Mouse (Mus musculus) G1E (cell line): ENCODE results near the gene Olfr307.

ENCODE experiments used
- CTCF ChIP-seq: IDR thresholded peaks from 2 replicates; pipeline ENCODE4 v1.5.1; 2012; ENCODE audit warnings: low read depth, low read length, inconsistent platforms, mixed read lengths
- GATA1 ChIP-seq: IDR thresholded peaks from 2 replicates; pipeline ENCODE4 v1.6.1; 2012; ENCODE audit warnings: borderline replicate concordance, low read length, inconsistent platforms, mixed read lengths
- GATA2 ChIP-seq: IDR thresholded peaks from 2 replicates; pipeline ENCODE4 v1.6.1; 2012; ENCODE audit warnings: low read depth, low read length, inconsistent platforms, borderline replicate concordance
- POLR2AphosphoS5 ChIP-seq: IDR thresholded peaks from 2 replicates; pipeline ENCODE4 v1.6.1; 2012; ENCODE audit warnings: low read depth, low read length, inconsistent platforms; ENCODE audit not compliant: insufficient replicate concordance
- TAL1 ChIP-seq: conservative IDR thresholded peaks from 2 replicates; pipeline ENCODE4 v1.6.1; 2012; ENCODE audit warnings: low read depth, low read length, inconsistent platforms, mixed read lengths

DNA sequence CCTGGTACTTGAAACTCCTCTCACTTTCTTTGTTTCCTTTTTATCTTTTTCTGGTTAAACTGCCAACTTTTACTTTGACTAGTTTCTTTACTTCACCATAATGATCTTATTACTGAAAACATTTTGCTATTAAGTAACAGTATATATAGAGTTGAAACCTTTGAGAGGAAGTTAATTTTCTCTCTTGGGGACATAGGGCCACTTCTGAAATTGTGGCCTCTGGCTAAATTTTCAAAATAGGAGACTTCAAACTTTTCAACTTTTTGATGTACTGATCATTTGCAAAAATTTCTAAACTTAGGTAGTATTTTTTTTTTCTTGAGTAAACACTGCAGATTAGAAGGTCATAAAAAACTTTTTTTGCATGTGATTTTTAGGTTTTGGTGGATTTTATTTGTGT lies 11.9 kb downstream of the Olfr307 start, which contains the start of gene Olfr308:
- TF ChIP-seq CTCF = no peak
- no peak for TF ChIP-seq POLR2AphosphoS5
- no peak for TF ChIP-seq GATA2
- no peak for TF ChIP-seq GATA1
- TF ChIP-seq TAL1 = no peak
